Mouse (Mus musculus): ENCODE measurements around the gene Ctla2b. TPM values are rescaled to one million over a fixed set of nuclear protein-coding genes. Genes with fewer than 3 reads are reported as not detected.
"Not testable (repeated sequence)": the region's sequence is repeated elsewhere in the genome, so short reads cannot be mapped to it uniquely, and the experiment has no call there.

The Ctla2b gene
- 2.2 and 2.3 TPM in 2 replicates for polyA plus RNA-seq (2014; fragmentation: Nextera tagmentation; extraction: Ambion mirVana)

DNA sequence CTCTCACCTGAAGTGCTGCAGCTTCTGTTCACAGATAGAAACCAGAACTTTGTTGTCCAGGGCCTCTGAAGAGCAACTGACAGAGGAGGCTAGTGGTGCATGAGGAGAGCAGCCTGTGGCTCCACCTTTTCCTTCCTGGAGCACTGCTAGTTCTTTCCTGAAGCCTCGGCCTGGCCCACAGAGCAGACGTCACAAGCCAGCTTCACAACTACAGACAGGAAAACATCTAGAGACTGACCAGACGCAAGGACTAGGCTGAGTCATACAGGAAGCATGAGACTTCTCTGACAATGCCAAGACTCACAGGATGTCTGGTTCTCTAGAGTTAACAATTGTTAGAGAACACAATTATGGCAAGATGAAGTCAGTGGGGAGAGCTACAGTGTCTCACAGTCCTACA is at the start of gene Ctla2b:
Gene Ctla2b (minus strand): TSS at position 120 of the 400 bp plus-strand sequence.
- Histone ChIP-seq H3K4me2 (no peak within 1 kb of the TSS), H3K27ac (ENCODE audit: low read depth, low read length) (no peak within 1 kb of the TSS), H3K36me3 (ENCODE audit: control insufficient read depth, insufficient read depth, low read length) (no peaks in the 10 kb centered on the region), H3K9ac (ENCODE audit: low read length) (no peak within 1 kb of the TSS), H3K9me3 (ENCODE audit: control insufficient read depth, low read length) (no peaks in the 10 kb centered on the region; the same call in 1 of the 2 replicates), H3K4me1 (ENCODE audit: control insufficient read depth, insufficient read depth, low read length) (no peaks in the 10 kb centered on the region), H3K4me3 (ENCODE audit: low read depth, low read length) (no peak within 1 kb of the TSS), H3K27me3 (ENCODE audit: control insufficient read depth, insufficient read depth, low read length) (no peaks in the 10 kb centered on the region)
- 86% methylated on average over 3 of the region's 3 CpGs for WGBS
- no peak for DNase-seq (ENCODE audit: low spot score, missing footprints)
- no peak for ATAC-seq (ENCODE audit: low FRiP score)

DNA sequence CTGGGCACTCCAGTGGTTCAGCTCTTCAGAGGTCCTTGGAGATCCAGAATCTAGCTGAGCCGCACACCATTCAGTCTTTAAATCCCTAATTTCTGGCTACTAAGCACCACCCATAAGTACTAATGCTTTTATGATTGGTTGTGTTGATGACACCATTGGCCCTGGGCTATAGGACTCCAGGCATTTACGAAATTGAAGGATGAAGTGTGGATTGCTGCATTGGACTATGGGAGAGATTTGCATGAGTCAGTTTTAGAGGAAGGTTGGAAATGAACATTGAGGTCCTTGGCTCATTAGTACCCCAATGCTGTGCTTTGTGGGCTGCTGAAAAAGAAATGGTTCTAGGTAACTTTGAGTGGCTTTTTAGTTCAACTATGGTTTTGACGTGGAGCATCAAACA is 44.6 kb upstream of the Ctla2b start, which contains the start of gene Tpbpa:
Gene Tpbpa (minus strand): TSS at position 101 of the 400 bp plus-strand sequence.
- not testable (repeated sequence) for H3K27me3 ChIP-seq (ENCODE audit: control insufficient read depth, insufficient read depth, low read length); H3K9ac ChIP-seq (ENCODE audit: low read length); H3K9me3 ChIP-seq (ENCODE audit: control insufficient read depth, low read length); H3K36me3 ChIP-seq (ENCODE audit: control insufficient read depth, insufficient read depth, low read length); H3K4me3 ChIP-seq (ENCODE audit: low read depth, low read length); H3K4me1 ChIP-seq (ENCODE audit: control insufficient read depth, insufficient read depth, low read length); H3K27ac ChIP-seq (ENCODE audit: low read depth, low read length); H3K4me2 ChIP-seq; ATAC-seq (ENCODE audit: low FRiP score); DNase-seq (ENCODE audit: low spot score, missing footprints)
- WGBS, result 74% methylated on average over 3 of the region's 3 CpGs

DNA sequence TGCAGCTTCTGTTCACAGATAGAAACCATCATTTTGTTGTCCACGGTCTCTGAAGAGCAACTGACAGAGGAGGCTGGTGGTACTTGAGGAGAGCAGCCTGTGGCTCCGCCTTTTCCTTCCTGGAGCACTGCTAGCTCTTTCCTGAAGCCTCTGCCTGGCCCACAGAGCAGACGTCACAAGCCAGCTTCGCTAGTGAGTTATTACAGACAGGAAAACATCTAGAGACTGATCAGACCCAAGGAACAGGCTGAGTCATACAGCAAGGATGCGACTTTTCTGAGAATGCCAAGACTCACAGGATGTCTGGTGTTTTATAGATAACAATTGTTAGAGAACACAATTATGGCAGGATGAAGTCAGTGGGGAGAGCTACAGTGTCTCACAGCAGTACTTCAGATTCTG is 39.3 kb upstream of the Ctla2b start, which contains the start of the genes Gm49391 and Ctla2a:
Gene Gm49391 (minus strand): TSS at position 72 of the 402 bp plus-strand sequence.
Gene Ctla2a (minus strand): TSS at position 126 of the 402 bp plus-strand sequence.
- ATAC-seq (ENCODE audit: low FRiP score) (no peak), DNase-seq (ENCODE audit: low spot score, missing footprints) (no peak)
- 69% methylated on average over 5 of the region's 5 CpGs for WGBS
- H3K27ac ChIP-seq (ENCODE audit: low read depth, low read length), result no peak within 1 kb of the TSS
- no peak within 1 kb of the TSS for H3K4me3 ChIP-seq (ENCODE audit: low read depth, low read length)
- no peaks in the 10 kb centered on the region for H3K4me1 ChIP-seq (ENCODE audit: control insufficient read depth, insufficient read depth, low read length)
- no peak within 1 kb of the TSS for H3K4me2 ChIP-seq
- H3K9me3 ChIP-seq (ENCODE audit: control insufficient read depth, low read length), result peaks cover 3% of the 10 kb centered on the region; the same call in 1 of the 2 replicates
- no peak within 1 kb of the TSS for H3K9ac ChIP-seq (ENCODE audit: low read length)
- no peaks in the 10 kb centered on the region for H3K36me3 ChIP-seq (ENCODE audit: control insufficient read depth, insufficient read depth, low read length)
- no peaks in the 10 kb centered on the region for H3K27me3 ChIP-seq (ENCODE audit: control insufficient read depth, insufficient read depth, low read length)

DNA sequence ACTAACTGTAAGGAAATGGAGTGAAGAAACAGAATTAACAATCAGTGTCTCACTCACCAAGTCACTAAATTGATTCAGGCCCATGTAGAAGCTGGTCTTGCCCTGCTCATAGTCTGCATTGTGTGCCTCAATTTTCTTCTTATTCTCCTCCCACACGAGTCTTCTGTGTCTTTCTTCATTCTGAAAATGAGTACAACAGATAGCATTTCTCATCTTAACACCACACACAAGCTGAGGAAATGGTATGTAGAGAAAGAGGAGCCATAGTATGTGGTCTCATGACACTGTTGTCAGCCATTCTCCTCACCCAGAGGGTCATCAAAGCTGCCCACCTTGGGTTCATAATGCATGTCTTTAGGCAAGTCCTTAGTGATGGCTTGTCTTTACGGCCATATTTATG is 38.2 kb upstream of the Ctla2b start, which contains the start of gene Gm49393:
Gene Gm49393 (minus strand): TSS at position 101 of the 400 bp plus-strand sequence.
- not testable (repeated sequence) for H3K4me3 ChIP-seq (ENCODE audit: low read depth, low read length); H3K4me2 ChIP-seq; H3K36me3 ChIP-seq (ENCODE audit: control insufficient read depth, insufficient read depth, low read length); H3K9me3 ChIP-seq (ENCODE audit: control insufficient read depth, low read length); ATAC-seq (ENCODE audit: low FRiP score); H3K9ac ChIP-seq (ENCODE audit: low read length); H3K27ac ChIP-seq (ENCODE audit: low read depth, low read length); H3K4me1 ChIP-seq (ENCODE audit: control insufficient read depth, insufficient read depth, low read length); DNase-seq (ENCODE audit: low spot score, missing footprints); H3K27me3 ChIP-seq (ENCODE audit: control insufficient read depth, insufficient read depth, low read length)
- WGBS, result 88% methylated on average over 2 of the region's 2 CpGs

DNA sequence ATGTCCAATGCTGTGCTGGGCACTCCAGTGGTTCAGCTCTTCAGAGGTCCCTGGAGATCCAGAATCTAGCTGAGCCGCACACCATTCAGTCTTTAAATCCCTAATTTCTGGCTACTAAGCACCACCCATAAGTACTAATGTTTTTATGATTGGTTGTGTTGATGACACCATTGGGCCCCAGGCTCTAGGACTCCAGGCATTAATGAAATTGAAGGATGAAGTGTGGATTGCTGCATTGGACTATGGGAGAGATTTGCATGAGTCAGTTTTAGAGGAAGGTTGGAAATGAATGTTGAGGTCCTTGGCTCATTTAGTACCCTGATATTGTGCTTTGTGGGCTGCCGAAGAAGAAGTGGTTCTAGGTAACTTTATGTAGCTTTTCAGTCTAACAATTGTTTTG is 7.5 kb upstream of the Ctla2b start, which contains the start of gene Tpbpb:
Gene Tpbpb (minus strand): TSS at position 101 of the 400 bp plus-strand sequence.
- H3K4me1 ChIP-seq (ENCODE audit: control insufficient read depth, insufficient read depth, low read length); H3K27me3 ChIP-seq (ENCODE audit: control insufficient read depth, insufficient read depth, low read length); DNase-seq (ENCODE audit: low spot score, missing footprints); H3K4me3 ChIP-seq (ENCODE audit: low read depth, low read length); H3K9ac ChIP-seq (ENCODE audit: low read length); ATAC-seq (ENCODE audit: low FRiP score); H3K27ac ChIP-seq (ENCODE audit: low read depth, low read length); H3K9me3 ChIP-seq (ENCODE audit: control insufficient read depth, low read length); H3K4me2 ChIP-seq; H3K36me3 ChIP-seq (ENCODE audit: control insufficient read depth, insufficient read depth, low read length): not testable (repeated sequence)
- 81% methylated on average over 2 of the region's 2 CpGs for WGBS

DNA sequence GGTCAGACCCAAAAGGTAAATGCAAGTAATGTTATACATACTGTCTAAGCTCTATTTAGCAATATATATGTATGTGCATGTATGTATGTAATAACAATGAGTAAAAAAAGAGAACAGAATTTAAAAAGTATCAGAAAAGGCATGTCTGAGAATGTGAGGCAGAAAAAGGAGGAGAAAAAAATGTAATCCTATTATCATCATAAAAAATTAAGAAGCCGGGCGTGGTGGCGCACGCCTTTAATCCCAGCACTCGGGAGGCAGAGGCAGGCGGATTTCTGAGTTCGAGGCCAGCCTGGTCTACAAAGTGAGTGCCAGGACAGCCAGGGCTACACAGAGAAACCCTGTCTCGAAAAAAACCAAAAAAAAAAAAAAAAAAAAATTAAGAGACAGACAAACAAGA is 453 bp downstream of the Ctla2b start, which contains the start of gene Gm49392:
Gene Gm49392 (minus strand): TSS at position 101 of the 400 bp plus-strand sequence.
- not testable (repeated sequence) for H3K9ac ChIP-seq (ENCODE audit: low read length); H3K9me3 ChIP-seq (ENCODE audit: control insufficient read depth, low read length); H3K4me3 ChIP-seq (ENCODE audit: low read depth, low read length); ATAC-seq (ENCODE audit: low FRiP score); H3K27me3 ChIP-seq (ENCODE audit: control insufficient read depth, insufficient read depth, low read length); H3K36me3 ChIP-seq (ENCODE audit: control insufficient read depth, insufficient read depth, low read length); H3K27ac ChIP-seq (ENCODE audit: low read depth, low read length); H3K4me1 ChIP-seq (ENCODE audit: control insufficient read depth, insufficient read depth, low read length); H3K4me2 ChIP-seq; DNase-seq (ENCODE audit: low spot score, missing footprints)
- 74% methylated on average over 8 of the region's 8 CpGs for WGBS

DNA sequence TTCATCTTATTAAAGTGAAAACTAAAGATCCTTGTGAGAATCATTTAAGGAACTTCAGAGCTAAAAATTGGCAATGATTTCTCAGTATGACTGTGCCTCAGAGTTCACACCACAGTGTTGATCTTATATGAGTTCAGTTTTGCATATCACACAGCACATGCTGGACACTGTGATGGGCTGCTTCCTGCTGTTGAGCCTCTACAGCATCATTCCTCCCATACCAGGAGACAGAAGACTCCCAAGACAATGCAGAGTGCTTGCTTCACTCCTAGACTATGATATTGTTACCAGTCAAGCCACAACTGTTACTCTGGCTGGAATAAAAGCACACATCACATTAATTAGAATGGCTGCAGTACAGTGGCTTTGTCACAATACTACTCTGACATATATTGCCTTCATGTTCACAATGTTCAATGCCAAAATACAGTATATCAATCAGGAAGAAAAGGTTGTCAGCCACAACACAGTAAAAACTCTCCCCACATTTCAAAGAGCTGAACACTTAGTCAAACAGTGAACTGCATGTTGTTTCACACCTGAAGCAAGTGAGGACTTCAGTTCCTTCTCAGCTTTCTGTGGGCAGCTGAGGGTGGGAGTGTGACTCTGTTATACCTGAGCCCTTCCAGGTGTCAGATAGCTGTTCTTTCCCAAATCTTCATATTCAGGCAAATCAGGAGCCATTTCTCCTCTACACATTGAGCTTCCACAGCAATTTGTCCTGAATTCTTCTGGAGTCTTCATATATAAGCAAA is 1.7 kb downstream of the Ctla2b start:
- no peak for ATAC-seq (ENCODE audit: low FRiP score)
- H3K4me2 ChIP-seq, result no peak overlapping the region

DNA sequence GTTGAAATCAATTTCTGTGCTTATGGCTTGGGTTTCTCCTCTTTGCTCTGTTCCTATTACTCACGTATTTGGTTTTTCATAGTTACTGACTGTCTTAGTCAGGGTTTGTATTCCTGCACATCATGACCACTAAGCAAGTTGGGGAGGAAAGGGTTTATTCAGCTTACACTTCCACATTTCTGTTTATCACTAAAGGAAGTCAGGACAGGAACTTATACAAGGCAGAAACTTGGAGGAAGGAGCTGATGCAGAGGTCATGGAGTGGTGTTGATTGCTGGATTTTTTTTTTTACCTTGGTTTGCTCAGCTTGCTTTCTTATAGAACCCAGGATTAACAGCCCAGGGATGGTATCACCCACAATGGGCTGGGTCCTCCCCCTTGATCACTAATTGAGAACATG is 4.9 kb downstream of the Ctla2b start:
- no peaks in the 10 kb centered on the region; the same call in 1 of the 2 replicates for H3K9me3 ChIP-seq (ENCODE audit: control insufficient read depth, low read length)
- no peak for DNase-seq (ENCODE audit: low spot score, missing footprints)
- no peaks in the 10 kb centered on the region for H3K36me3 ChIP-seq (ENCODE audit: control insufficient read depth, insufficient read depth, low read length)
- no peak for ATAC-seq (ENCODE audit: low FRiP score)
- no peak overlapping the region for H3K27ac ChIP-seq (ENCODE audit: low read depth, low read length)
- H3K4me2 ChIP-seq, result no peak overlapping the region
- no peak overlapping the region for H3K4me3 ChIP-seq (ENCODE audit: low read depth, low read length)
- no peaks in the 10 kb centered on the region for H3K27me3 ChIP-seq (ENCODE audit: control insufficient read depth, insufficient read depth, low read length)
- no peak overlapping the region for H3K9ac ChIP-seq (ENCODE audit: low read length)
- 86% methylated on average over 1 of the region's 1 CpGs for WGBS
- no peaks in the 10 kb centered on the region for H3K4me1 ChIP-seq (ENCODE audit: control insufficient read depth, insufficient read depth, low read length)

More for the DNA sequence above, 1.7 kb downstream of the Ctla2b start:
- Histone ChIP-seq H3K36me3 (ENCODE audit: control insufficient read depth, insufficient read depth, low read length) (no peaks in the 10 kb centered on the region), H3K4me1 (ENCODE audit: control insufficient read depth, insufficient read depth, low read length) (no peaks in the 10 kb centered on the region), H3K27me3 (ENCODE audit: control insufficient read depth, insufficient read depth, low read length) (no peaks in the 10 kb centered on the region), H3K9me3 (ENCODE audit: control insufficient read depth, low read length) (no peaks in the 10 kb centered on the region; the same call in 1 of the 2 replicates), H3K4me3 (ENCODE audit: low read depth, low read length) (no peak overlapping the region), H3K27ac (ENCODE audit: low read depth, low read length) (no peak overlapping the region), H3K9ac (ENCODE audit: low read length) (no peak overlapping the region)
- DNase-seq (ENCODE audit: low spot score, missing footprints), result no peak

DNA sequence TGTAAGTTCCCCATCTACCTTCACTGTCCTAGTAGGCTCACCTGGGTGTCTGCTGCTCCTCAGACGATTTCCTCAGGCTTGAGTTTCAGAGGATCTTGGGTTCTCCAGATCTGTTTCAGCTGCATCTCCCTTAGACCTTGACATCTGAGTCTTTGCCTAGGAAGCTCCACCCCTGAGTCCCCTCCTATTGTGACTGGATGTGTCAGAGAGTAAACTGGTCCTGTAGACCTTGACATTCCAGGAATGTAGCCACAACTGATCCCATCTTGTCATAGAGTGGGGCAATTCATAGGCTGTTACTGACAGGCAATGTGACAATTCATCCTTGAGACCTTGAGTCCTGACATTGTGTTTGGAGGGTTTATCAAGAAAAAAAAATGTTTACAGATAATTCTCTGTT is 33.0 kb downstream of the Ctla2b start, which contains the start of gene 4930486L24Rik:
Gene 4930486L24Rik (minus strand): TSS at position 195 of the 400 bp plus-strand sequence.
- ATAC-seq (ENCODE audit: low FRiP score) (no peak), DNase-seq (ENCODE audit: low spot score, missing footprints) (no peak)
- 89% methylated on average over 1 of the region's 1 CpGs for WGBS
- Histone ChIP-seq H3K27me3 (ENCODE audit: control insufficient read depth, insufficient read depth, low read length) (no peaks in the 10 kb centered on the region), H3K36me3 (ENCODE audit: control insufficient read depth, insufficient read depth, low read length) (no peaks in the 10 kb centered on the region), H3K4me1 (ENCODE audit: control insufficient read depth, insufficient read depth, low read length) (no peaks in the 10 kb centered on the region), H3K9ac (ENCODE audit: low read length) (no peak within 1 kb of the TSS), H3K4me3 (ENCODE audit: low read depth, low read length) (no peak within 1 kb of the TSS), H3K9me3 (ENCODE audit: control insufficient read depth, low read length) (no peaks in the 10 kb centered on the region), H3K27ac (ENCODE audit: low read depth, low read length) (no peak within 1 kb of the TSS), H3K4me2 (no peak within 1 kb of the TSS)

Data from midbrain, embryonic 11.5 days (tissue).